Mouse (Mus musculus): ENCODE results near the gene Ticrr. TPM values are rescaled to one million over a fixed set of nuclear protein-coding genes. Genes with fewer than 3 reads are reported as not detected.

The Ticrr gene
- polyA plus RNA-seq, 1 experiment: 1.9 TPM

- H3K36me3 ChIP-seq (ENCODE audit: control insufficient read depth, insufficient read depth, low read length): no peaks in the 10 kb centered on the region
- no peak overlapping the region for H3K4me3 ChIP-seq (ENCODE audit: control insufficient read depth, low read depth, low read length)
- no peak for TF ChIP-seq POLR2A (IDR thresholded peaks at IDR 0.05; ENCODE audit: control insufficient read depth, low read depth, low read length)
- TF ChIP-seq CTCF (IDR thresholded peaks at IDR 0.05; ENCODE audit: control insufficient read depth, insufficient read depth, insufficient replicate concordance, low read depth, low read length): no peak
- H3K27ac ChIP-seq (ENCODE audit: control insufficient read depth, insufficient read depth, low read depth, low read length): no peak overlapping the region
- no peaks in the 10 kb centered on the region for H3K27me3 ChIP-seq (ENCODE audit: control insufficient read depth, insufficient read depth, low read length)
- no peaks in the 10 kb centered on the region for H3K4me1 ChIP-seq (ENCODE audit: control insufficient read depth, insufficient read depth, low read length)
These were observed 5.8 kb upstream of the Ticrr start for GRCm38 (mm10) chr7:79654185-79654584.

GRCm38 (mm10) chr7:79654586-79654985 is 5.4 kb upstream of the Ticrr start:
- Histone ChIP-seq H3K27me3 (ENCODE audit: control insufficient read depth, insufficient read depth, low read length) (no peaks in the 10 kb centered on the region), H3K4me3 (ENCODE audit: control insufficient read depth, low read depth, low read length) (no peak overlapping the region), H3K27ac (ENCODE audit: control insufficient read depth, insufficient read depth, low read depth, low read length) (no peak overlapping the region), H3K36me3 (ENCODE audit: control insufficient read depth, insufficient read depth, low read length) (no peaks in the 10 kb centered on the region), H3K4me1 (ENCODE audit: control insufficient read depth, insufficient read depth, low read length) (peaks cover 3% of the 10 kb centered on the region)
- TF ChIP-seq CTCF (IDR thresholded peaks at IDR 0.05; ENCODE audit: control insufficient read depth, insufficient read depth, insufficient replicate concordance, low read depth, low read length): no peak
- no peak for TF ChIP-seq POLR2A (IDR thresholded peaks at IDR 0.05; ENCODE audit: control insufficient read depth, low read depth, low read length)

GRCm38 (mm10) chr7:79660291-79661150 is 525 bp downstream of the Ticrr start:
- H3K27ac ChIP-seq (ENCODE audit: control insufficient read depth, insufficient read depth, low read depth, low read length): peak overlapping the region; percentile 76
- no peaks in the 10 kb centered on the region for H3K27me3 ChIP-seq (ENCODE audit: control insufficient read depth, insufficient read depth, low read length)
- H3K4me3 ChIP-seq (ENCODE audit: control insufficient read depth, low read depth, low read length): peak overlapping the region; percentile 94
- no peaks in the 10 kb centered on the region for H3K36me3 ChIP-seq (ENCODE audit: control insufficient read depth, insufficient read depth, low read length)
- TF ChIP-seq POLR2A (IDR thresholded peaks at IDR 0.05; ENCODE audit: control insufficient read depth, low read depth, low read length): no peak; the same call in 1 of the 2 replicates
- H3K4me1 ChIP-seq (ENCODE audit: control insufficient read depth, insufficient read depth, low read length): peaks cover 9% of the 10 kb centered on the region

- Histone ChIP-seq H3K27ac (ENCODE audit: control insufficient read depth, insufficient read depth, low read depth, low read length) (no peak overlapping the region), H3K27me3 (ENCODE audit: control insufficient read depth, insufficient read depth, low read length) (no peaks in the 10 kb centered on the region), H3K36me3 (ENCODE audit: control insufficient read depth, insufficient read depth, low read length) (no peaks in the 10 kb centered on the region), H3K4me1 (ENCODE audit: control insufficient read depth, insufficient read depth, low read length) (peaks cover 9% of the 10 kb centered on the region), H3K4me3 (ENCODE audit: control insufficient read depth, low read depth, low read length) (peak overlapping the region; percentile 94)
- TF ChIP-seq POLR2A (IDR thresholded peaks at IDR 0.05; ENCODE audit: control insufficient read depth, low read depth, low read length) (no peak), CTCF (IDR thresholded peaks at IDR 0.05; ENCODE audit: control insufficient read depth, insufficient read depth, insufficient replicate concordance, low read depth, low read length) (no peak)
These were observed 1.4 kb downstream of the Ticrr start for GRCm38 (mm10) chr7:79661253-79661890.

- TF ChIP-seq CTCF (IDR thresholded peaks at IDR 0.05; ENCODE audit: control insufficient read depth, insufficient read depth, insufficient replicate concordance, low read depth, low read length) (no peak), POLR2A (IDR thresholded peaks at IDR 0.05; ENCODE audit: control insufficient read depth, low read depth, low read length) (no peak)
These were observed 6.7 kb downstream of the Ticrr start for GRCm38 (mm10) chr7:79666690-79667089.

GRCm38 (mm10) chr7:79670900-79671604 is 11.1 kb downstream of the Ticrr start:
- TF ChIP-seq CTCF (IDR thresholded peaks at IDR 0.05; ENCODE audit: control insufficient read depth, insufficient read depth, insufficient replicate concordance, low read depth, low read length) (no peak), POLR2A (IDR thresholded peaks at IDR 0.05; ENCODE audit: control insufficient read depth, low read depth, low read length) (no peak)
- H3K36me3 ChIP-seq (ENCODE audit: control insufficient read depth, insufficient read depth, low read length): no peaks in the 10 kb centered on the region; the same call in 1 of the 2 replicates

More at GRCm38 (mm10) chr7:79666690-79667089, 6.7 kb downstream of the Ticrr start:
- Histone ChIP-seq H3K4me3 (ENCODE audit: control insufficient read depth, low read depth, low read length) (no peak overlapping the region), H3K4me1 (ENCODE audit: control insufficient read depth, insufficient read depth, low read length) (no peaks in the 10 kb centered on the region), H3K36me3 (ENCODE audit: control insufficient read depth, insufficient read depth, low read length) (no peaks in the 10 kb centered on the region; the same call in 1 of the 2 replicates), H3K27me3 (ENCODE audit: control insufficient read depth, insufficient read depth, low read length) (no peaks in the 10 kb centered on the region), H3K27ac (ENCODE audit: control insufficient read depth, insufficient read depth, low read depth, low read length) (no peak overlapping the region)

GRCm38 (mm10) chr7:79679186-79679585 is 19.2 kb downstream of the Ticrr start:
- Histone ChIP-seq H3K4me1 (ENCODE audit: control insufficient read depth, insufficient read depth, low read length) (no peaks in the 10 kb centered on the region), H3K4me3 (ENCODE audit: control insufficient read depth, low read depth, low read length) (no peak overlapping the region), H3K36me3 (ENCODE audit: control insufficient read depth, insufficient read depth, low read length) (peaks cover 1% of the 10 kb centered on the region; the same call in 1 of the 2 replicates), H3K27ac (ENCODE audit: control insufficient read depth, insufficient read depth, low read depth, low read length) (no peak overlapping the region), H3K27me3 (ENCODE audit: control insufficient read depth, insufficient read depth, low read length) (no peaks in the 10 kb centered on the region)
- no peak for TF ChIP-seq CTCF (IDR thresholded peaks at IDR 0.05; ENCODE audit: control insufficient read depth, insufficient read depth, insufficient replicate concordance, low read depth, low read length)
- TF ChIP-seq POLR2A (IDR thresholded peaks at IDR 0.05; ENCODE audit: control insufficient read depth, low read depth, low read length): no peak

More at GRCm38 (mm10) chr7:79670900-79671604, 11.1 kb downstream of the Ticrr start:
- H3K27me3 ChIP-seq (ENCODE audit: control insufficient read depth, insufficient read depth, low read length): no peaks in the 10 kb centered on the region
- no peak overlapping the region for H3K4me3 ChIP-seq (ENCODE audit: control insufficient read depth, low read depth, low read length)
- no peak overlapping the region for H3K27ac ChIP-seq (ENCODE audit: control insufficient read depth, insufficient read depth, low read depth, low read length)
- no peaks in the 10 kb centered on the region for H3K4me1 ChIP-seq (ENCODE audit: control insufficient read depth, insufficient read depth, low read length)
